Mouse (Mus musculus) mouse trophoblast stem cell (cell line): Measurements from ENCODE around the gene Rln3.
"Not testable (repeated sequence)": the region's sequence is repeated elsewhere in the genome, so short reads cannot be mapped to it uniquely, and the experiment has no call there.

Experiments
- in situ Hi-C, 2 experiments: fragments of 300-500 bp; cut with MseI, MboI; formaldehyde crosslinking; loops; 2 replicates in 1 of 2; 3 replicates in 1 of 2; pipeline ENCODE4 v1.15.1; 2025

Rln3 gene

GRCm38 (mm10) chr8:84021569-84021968 is 23.2 kb downstream of the Rln3 start:
- in situ Hi-C loops: no loop called here

- in situ Hi-C loops: no loop called here
These were observed 23.7 kb downstream of the Rln3 start, which contains the start of gene Palm3 for GRCm38 (mm10) chr8:84021096-84021495. Gene Palm3 (plus strand): TSS chr8:84021471.

- in situ Hi-C loops: no loop called here
These were observed 25.1 kb downstream of the Rln3 start for GRCm38 (mm10) chr8:84019738-84020137.

- in situ Hi-C loops: no loop called here
These were observed 29.0 kb downstream of the Rln3 start for GRCm38 (mm10) chr8:84015833-84016232.

GRCm38 (mm10) chr8:84012499-84013165 is 32.2 kb downstream of the Rln3 start:
- in situ Hi-C loops: no loop called here

GRCm38 (mm10) chr8:84011705-84012498 is 32.9 kb downstream of the Rln3 start, which contains the start of gene 2210011C24Rik:
Gene 2210011C24Rik (minus strand): TSS chr8:84012171.
- in situ Hi-C loops: no loop called here

- in situ Hi-C loops: no loop called here
These were observed 33.9 kb downstream of the Rln3 start for GRCm38 (mm10) chr8:84010625-84011611.

- in situ Hi-C loops: no loop called here
These were observed 34.9 kb downstream of the Rln3 start for GRCm38 (mm10) chr8:84009876-84010275.

GRCm38 (mm10) chr8:84008362-84008761 is 36.4 kb downstream of the Rln3 start:
- in situ Hi-C loops: no loop called here

GRCm38 (mm10) chr8:84005502-84005901 is 39.3 kb downstream of the Rln3 start:
- in situ Hi-C loops: not testable (repeated sequence)

- in situ Hi-C loops: no loop called here
These were observed 40.1 kb downstream of the Rln3 start for GRCm38 (mm10) chr8:84004533-84005201.

- in situ Hi-C loops: no loop called here
These were observed 41.1 kb downstream of the Rln3 start for GRCm38 (mm10) chr8:84003612-84004246.

GRCm38 (mm10) chr8:84002957-84003611 is 41.7 kb downstream of the Rln3 start:
- in situ Hi-C loops: no loop called here

- in situ Hi-C loops: no loop called here
These were observed 43.4 kb downstream of the Rln3 start, which contains the start of gene 1700067K01Rik for GRCm38 (mm10) chr8:84001281-84002000. Gene 1700067K01Rik (plus strand): TSS chr8:84001502.

- in situ Hi-C loops: no loop called here
These were observed 45.0 kb downstream of the Rln3 start for GRCm38 (mm10) chr8:83999825-84000224.

- in situ Hi-C loops: no loop called here
These were observed 45.6 kb downstream of the Rln3 start for GRCm38 (mm10) chr8:83999057-83999705.

GRCm38 (mm10) chr8:83998231-83999056 is 46.4 kb downstream of the Rln3 start:
- in situ Hi-C loops: no loop called here
